Mouse (Mus musculus): Measurements from ENCODE around the gene Khdc3. TPM values are rescaled to one million over a fixed set of nuclear protein-coding genes. Genes with fewer than 3 reads are reported as not detected.

The Khdc3 gene
- polyA plus RNA-seq, 1 experiment from 2014 or later: 0.21 TPM

DNA sequence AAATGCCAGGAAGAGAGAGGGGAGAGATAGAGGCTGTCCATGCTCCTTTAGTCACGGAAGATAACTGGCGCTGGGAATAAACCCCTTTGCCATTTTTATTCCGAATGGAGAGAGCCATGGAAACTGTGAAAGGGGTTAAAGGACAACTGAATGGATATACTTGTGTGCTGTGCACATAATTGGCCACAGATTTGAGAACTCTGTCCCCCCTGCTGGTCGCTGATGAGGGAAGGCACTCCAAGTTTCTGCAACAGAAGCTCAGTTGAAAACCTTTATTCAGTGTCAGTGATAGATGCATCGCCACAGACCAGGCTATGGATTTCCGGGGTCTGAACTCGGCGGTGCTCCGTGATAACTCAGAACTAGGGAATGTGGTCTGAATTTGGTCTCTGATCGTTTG, 11.5 kb upstream of the Khdc3 start:
- Histone ChIP-seq H3K9ac (no peak overlapping the region), H3K9me3 (ENCODE audit: control insufficient read depth, low read length) (no peaks in the 10 kb centered on the region), H3K4me1 (replicated peaks; ENCODE audit: control insufficient read depth, insufficient read depth, low read length) (no peaks in the 10 kb centered on the region; the same call in 1 of the 2 replicates), H3K4me3 (replicated peaks; ENCODE audit: low read length) (no peak overlapping the region), H3K36me3 (replicated peaks; ENCODE audit: control insufficient read depth, insufficient read depth) (no peaks in the 10 kb centered on the region), H3K4me2 (replicated peaks) (no peak overlapping the region), H3K27me3 (ENCODE audit: control insufficient read depth, insufficient read depth, low read length) (no peaks in the 10 kb centered on the region), H3K27ac (no peak overlapping the region)
- 76% methylated on average over 10 of the region's 10 CpGs for WGBS
- DNase-seq (ENCODE audit: low spot score): no peak
- ATAC-seq (ENCODE audit: low FRiP score): no peak

DNA sequence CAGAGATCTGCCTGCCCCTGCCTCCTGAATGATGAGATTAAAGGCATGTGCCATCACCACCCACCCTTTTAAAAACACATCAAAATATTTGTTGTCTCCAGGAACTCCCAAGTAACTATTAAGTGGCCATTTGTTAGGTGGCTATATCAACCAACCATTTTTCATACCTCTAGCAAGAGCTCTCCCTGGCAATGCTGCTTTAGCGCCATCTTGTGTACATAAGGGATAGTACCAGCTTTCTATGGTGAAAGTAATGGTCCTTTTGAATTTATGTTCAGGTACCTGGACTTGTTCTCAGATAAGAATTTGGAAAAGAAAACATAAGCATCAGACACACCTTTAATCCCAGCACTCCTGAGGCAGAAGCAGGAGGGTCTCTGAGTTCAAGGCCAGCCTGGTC, 9.9 kb upstream of the Khdc3 start:
- Histone ChIP-seq H3K27me3 (ENCODE audit: control insufficient read depth, insufficient read depth, low read length) (no peaks in the 10 kb centered on the region), H3K27ac (no peak overlapping the region), H3K36me3 (replicated peaks; ENCODE audit: control insufficient read depth, insufficient read depth) (no peaks in the 10 kb centered on the region), H3K4me2 (replicated peaks) (no peak overlapping the region), H3K4me3 (replicated peaks; ENCODE audit: low read length) (no peak overlapping the region), H3K4me1 (replicated peaks; ENCODE audit: control insufficient read depth, insufficient read depth, low read length) (no peaks in the 10 kb centered on the region; the same call in 1 of the 2 replicates), H3K9ac (no peak overlapping the region), H3K9me3 (ENCODE audit: control insufficient read depth, low read length) (no peaks in the 10 kb centered on the region)
- peak; percentile 83 for DNase-seq (ENCODE audit: low spot score)
- no peak for ATAC-seq (ENCODE audit: low FRiP score)
- WGBS: 0% methylated on average over 1 of the region's 1 CpGs

- WGBS: 37% methylated on average over 17 of the region's 17 CpGs
- Histone ChIP-seq H3K9ac (no peak overlapping the region), H3K4me1 (replicated peaks; ENCODE audit: control insufficient read depth, insufficient read depth, low read length) (no peaks in the 10 kb centered on the region; the same call in 1 of the 2 replicates), H3K4me3 (replicated peaks; ENCODE audit: low read length) (no peak overlapping the region), H3K27ac (0 out of 2 replicates have a peak overlapping the region, but pooled peaks have one; percentile 20), H3K4me2 (replicated peaks) (peak overlapping the region; percentile 32; the same call in 1 of the 2 replicates), H3K9me3 (ENCODE audit: control insufficient read depth, low read length) (no peaks in the 10 kb centered on the region), H3K27me3 (ENCODE audit: control insufficient read depth, insufficient read depth, low read length) (no peaks in the 10 kb centered on the region), H3K36me3 (replicated peaks; ENCODE audit: control insufficient read depth, insufficient read depth) (no peaks in the 10 kb centered on the region)
- ATAC-seq (ENCODE audit: low FRiP score) (peak; percentile 70; the same call in 1 of the 2 replicates), DNase-seq (ENCODE audit: low spot score) (peak; percentile 50)
Measured at GRCm38 (mm10) chr9:73094580-73094979, 7.1 kb upstream of the Khdc3 start.

- WGBS: 72% methylated on average over 2 of the region's 2 CpGs
- Histone ChIP-seq H3K27ac (no peak overlapping the region), H3K27me3 (ENCODE audit: control insufficient read depth, insufficient read depth, low read length) (peaks cover 13% of the 10 kb centered on the region), H3K36me3 (replicated peaks; ENCODE audit: control insufficient read depth, insufficient read depth) (no peaks in the 10 kb centered on the region), H3K4me1 (replicated peaks; ENCODE audit: control insufficient read depth, insufficient read depth, low read length) (no peaks in the 10 kb centered on the region; the same call in 1 of the 2 replicates), H3K9ac (no peak overlapping the region), H3K4me3 (replicated peaks; ENCODE audit: low read length) (no peak overlapping the region), H3K9me3 (ENCODE audit: control insufficient read depth, low read length) (no peaks in the 10 kb centered on the region), H3K4me2 (replicated peaks) (no peak overlapping the region)
- no peak for ATAC-seq (ENCODE audit: low FRiP score)
- DNase-seq (ENCODE audit: low spot score): no peak
Measured at GRCm38 (mm10) chr9:73097898-73098297, 3.7 kb upstream of the Khdc3 start.

GRCm38 (mm10) chr9:73102181-73102580, 545 bp downstream of the Khdc3 start, which contains the start of gene Gm20509:
TSS of gene Gm20509 (plus strand) at chr9:73102470.
- Histone ChIP-seq H3K4me2 (replicated peaks) (peak within 1 kb of the TSS; percentile 79), H3K9ac (peak within 1 kb of the TSS; percentile 56), H3K9me3 (ENCODE audit: control insufficient read depth, low read length) (no peaks in the 10 kb centered on the region), H3K27ac (no peak within 1 kb of the TSS), H3K27me3 (ENCODE audit: control insufficient read depth, insufficient read depth, low read length) (peaks cover 42% of the 10 kb centered on the region), H3K36me3 (replicated peaks; ENCODE audit: control insufficient read depth, insufficient read depth) (no peaks in the 10 kb centered on the region), H3K4me1 (replicated peaks; ENCODE audit: control insufficient read depth, insufficient read depth, low read length) (peaks cover 7% of the 10 kb centered on the region; the same call in 1 of the 2 replicates), H3K4me3 (replicated peaks; ENCODE audit: low read length) (peak within 1 kb of the TSS; percentile 38)
- no peak for ATAC-seq (ENCODE audit: low FRiP score)
- 92% methylated on average over 4 of the region's 4 CpGs for WGBS
- no peak for DNase-seq (ENCODE audit: low spot score)

- Histone ChIP-seq H3K9ac (peak overlapping the region; percentile 56), H3K27me3 (ENCODE audit: control insufficient read depth, insufficient read depth, low read length) (peaks cover 42% of the 10 kb centered on the region), H3K27ac (no peak overlapping the region), H3K36me3 (replicated peaks; ENCODE audit: control insufficient read depth, insufficient read depth) (no peaks in the 10 kb centered on the region), H3K9me3 (ENCODE audit: control insufficient read depth, low read length) (no peaks in the 10 kb centered on the region), H3K4me3 (replicated peaks; ENCODE audit: low read length) (peak overlapping the region; percentile 38), H3K4me1 (replicated peaks; ENCODE audit: control insufficient read depth, insufficient read depth, low read length) (peaks cover 7% of the 10 kb centered on the region; the same call in 1 of the 2 replicates), H3K4me2 (replicated peaks) (peak overlapping the region; percentile 79)
- 0 out of 2 replicates have a peak, but pooled peaks have one; percentile 21 for ATAC-seq (ENCODE audit: low FRiP score)
- DNase-seq (ENCODE audit: low spot score): no peak
- WGBS: 5% methylated on average over 60 of the region's 60 CpGs
Measured at GRCm38 (mm10) chr9:73103159-73103879, 1.7 kb downstream of the Khdc3 start.

DNA sequence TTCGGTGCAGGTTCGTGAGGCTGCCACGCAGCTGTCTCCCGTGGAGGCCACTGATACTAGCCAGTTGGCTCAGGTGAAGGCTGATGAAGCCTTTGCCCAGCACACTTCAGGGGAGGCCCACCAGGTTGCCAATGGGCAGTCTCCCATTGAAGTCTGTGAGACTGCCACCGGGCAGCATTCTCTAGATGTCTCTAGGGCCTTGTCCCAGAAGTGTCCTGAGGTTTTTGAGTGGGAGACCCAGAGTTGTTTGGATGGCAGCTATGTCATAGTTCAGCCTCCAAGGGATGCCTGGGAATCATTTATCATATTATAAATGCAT, 2.2 kb downstream of the Khdc3 start:
- Histone ChIP-seq H3K27ac (no peak overlapping the region), H3K9ac (peak overlapping the region; percentile 56), H3K9me3 (ENCODE audit: control insufficient read depth, low read length) (no peaks in the 10 kb centered on the region), H3K27me3 (ENCODE audit: control insufficient read depth, insufficient read depth, low read length) (peaks cover 42% of the 10 kb centered on the region), H3K4me3 (replicated peaks; ENCODE audit: low read length) (peak overlapping the region; percentile 38), H3K4me1 (replicated peaks; ENCODE audit: control insufficient read depth, insufficient read depth, low read length) (peaks cover 7% of the 10 kb centered on the region; the same call in 1 of the 2 replicates), H3K4me2 (replicated peaks) (peak overlapping the region; percentile 79), H3K36me3 (replicated peaks; ENCODE audit: control insufficient read depth, insufficient read depth) (no peaks in the 10 kb centered on the region)
- no peak for ATAC-seq (ENCODE audit: low FRiP score)
- 33% methylated on average over 5 of the region's 5 CpGs for WGBS
- no peak for DNase-seq (ENCODE audit: low spot score)

- 73% methylated on average over 1 of the region's 1 CpGs for WGBS
- no peaks in the 10 kb centered on the region for H3K9me3 ChIP-seq (ENCODE audit: control insufficient read depth, low read length)
Measured at GRCm38 (mm10) chr9:73105141-73105540, 3.5 kb downstream of the Khdc3 start.

DNA sequence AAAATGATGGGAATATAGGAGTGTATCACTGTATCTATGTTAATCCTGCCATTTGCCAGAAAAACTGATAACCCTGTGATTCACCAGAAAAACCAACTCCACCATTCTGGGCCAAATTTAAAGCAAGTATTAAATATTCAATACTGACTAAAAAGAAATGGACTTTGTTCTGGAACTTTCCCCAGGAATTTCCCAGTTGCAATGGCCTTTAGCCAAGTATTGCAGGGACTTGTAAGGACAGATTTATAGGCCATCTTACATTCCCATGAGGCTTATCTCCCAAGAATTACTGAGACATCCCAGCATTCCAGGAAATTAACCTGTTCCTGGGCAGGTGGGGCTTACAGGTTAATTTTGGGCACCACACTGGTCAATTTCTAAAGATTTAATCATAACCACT, 4.1 kb downstream of the Khdc3 start:
- Histone ChIP-seq H3K9me3 (ENCODE audit: control insufficient read depth, low read length) (no peaks in the 10 kb centered on the region), H3K27me3 (ENCODE audit: control insufficient read depth, insufficient read depth, low read length) (peaks cover 42% of the 10 kb centered on the region), H3K36me3 (replicated peaks; ENCODE audit: control insufficient read depth, insufficient read depth) (no peaks in the 10 kb centered on the region), H3K27ac (no peak overlapping the region), H3K4me2 (replicated peaks) (no peak overlapping the region), H3K9ac (no peak overlapping the region), H3K4me3 (replicated peaks; ENCODE audit: low read length) (no peak overlapping the region), H3K4me1 (replicated peaks; ENCODE audit: control insufficient read depth, insufficient read depth, low read length) (peaks cover 7% of the 10 kb centered on the region; the same call in 1 of the 2 replicates)
- ATAC-seq (ENCODE audit: low FRiP score) (no peak), DNase-seq (ENCODE audit: low spot score) (no peak)

More at GRCm38 (mm10) chr9:73105141-73105540, 3.5 kb downstream of the Khdc3 start:
- H3K4me3 ChIP-seq (replicated peaks; ENCODE audit: low read length): no peak overlapping the region
- peaks cover 42% of the 10 kb centered on the region for H3K27me3 ChIP-seq (ENCODE audit: control insufficient read depth, insufficient read depth, low read length)
- H3K4me2 ChIP-seq (replicated peaks): no peak overlapping the region
- no peaks in the 10 kb centered on the region for H3K36me3 ChIP-seq (replicated peaks; ENCODE audit: control insufficient read depth, insufficient read depth)
- no peak for ATAC-seq (ENCODE audit: low FRiP score)
- no peak overlapping the region for H3K27ac ChIP-seq
- no peak overlapping the region for H3K9ac ChIP-seq
- peaks cover 7% of the 10 kb centered on the region; the same call in 1 of the 2 replicates for H3K4me1 ChIP-seq (replicated peaks; ENCODE audit: control insufficient read depth, insufficient read depth, low read length)
- DNase-seq (ENCODE audit: low spot score): no peak

All from hindbrain, embryonic 14.5 days (tissue).